Mouse (Mus musculus): ENCODE data around the gene Cwc27.

DNA sequence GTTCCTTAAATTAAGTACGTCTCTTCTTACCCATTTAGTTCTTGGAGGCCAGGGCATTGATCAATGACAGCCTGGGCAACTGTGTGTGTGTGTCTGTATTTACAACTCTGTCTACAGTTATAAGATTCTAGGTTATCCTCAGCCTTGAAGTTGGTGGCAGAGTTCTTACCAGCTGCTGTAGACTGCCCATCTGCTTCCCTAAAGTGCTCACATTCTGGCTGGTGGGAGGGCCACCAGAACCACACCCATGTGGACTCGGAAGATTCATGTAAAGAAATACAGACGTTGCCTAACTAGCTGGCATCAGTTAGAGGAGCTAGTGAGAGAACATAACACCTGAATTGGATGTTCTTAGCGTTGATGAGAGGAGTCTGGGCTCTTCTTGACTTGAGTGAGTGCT is 25.0 kb upstream of the Cwc27 start:
- TF ChIP-seq CTCF (IDR thresholded peaks at IDR 0.05; ENCODE audit: borderline replicate concordance, control insufficient read depth, extremely low read depth, insufficient read depth, low read length, poor library complexity) (no peak), POLR2A (IDR thresholded peaks at IDR 0.05; ENCODE audit: control insufficient read depth, extremely low read depth, insufficient read depth, low read length, poor library complexity) (no peak)
